ENCODE assay signal across 8 mouse cellular contexts in genomic region chr10:79986232-79986878, GRCm38 (mm10). TPM values are rescaled to one million over a fixed set of nuclear protein-coding genes. Genes with fewer than 3 reads are reported as not detected.
DNase-seq lines count a peak whose midpoint lies in the region; ATAC-seq lines count a peak whose summit lies in the region.

No protein-coding gene starts in this region.

- peak overlapping the region; percentile 75 for H3K4me2 ChIP-seq in heart, embryonic 15.5 days
- peak overlapping the region; percentile 87 for H3K4me2 ChIP-seq in liver, embryonic 12.5 days
- peak overlapping the region; percentile 98 for H3K4me2 ChIP-seq in neural tube, embryonic 14.5 days (ENCODE audit: low read depth, low read length)

- 44% methylated on average over 6 of the region's 6 CpGs for WGBS in embryonic facial prominence, embryonic 10.5 days
- 20% methylated on average over 6 of the region's 6 CpGs for WGBS in heart, embryonic 15.5 days
- 21% methylated on average over 6 of the region's 6 CpGs for WGBS in liver, embryonic 12.5 days (ENCODE audit: insufficient replicate concordance)
- WGBS in neural tube, embryonic 14.5 days: 45% methylated on average over 6 of the region's 6 CpGs

- ATAC-seq in heart, embryonic 15.5 days (replicated peaks; ENCODE audit: insufficient number of reproducible peaks, insufficient read depth, low FRiP score, low read depth): no peak
- ATAC-seq in liver, embryonic 12.5 days: peak; percentile 55
- no peak for ATAC-seq in neural tube, embryonic 14.5 days (ENCODE audit: low read depth)
- ATAC-seq in granulocyte monocyte progenitor cell, adult 5-6 weeks (replicated peaks; ENCODE audit: poor library complexity, severe bottlenecking): no peak

- peaks cover 15% of the 10 kb centered on the region for H3K36me3 ChIP-seq in embryonic facial prominence, embryonic 10.5 days (replicated peaks)
- peaks cover 6% of the 10 kb centered on the region for H3K36me3 ChIP-seq in heart, embryonic 15.5 days
- peaks cover 19% of the 10 kb centered on the region for H3K36me3 ChIP-seq in liver, embryonic 12.5 days
- no peaks in the 10 kb centered on the region for H3K36me3 ChIP-seq in neural tube, embryonic 14.5 days (ENCODE audit: control insufficient read depth, insufficient read depth, low read length)

- peak overlapping the region; percentile 92 for H3K27ac ChIP-seq in embryonic facial prominence, embryonic 10.5 days (replicated peaks)
- H3K27ac ChIP-seq in heart, embryonic 15.5 days: peak overlapping the region; percentile 92
- peak overlapping the region; percentile 99 for H3K27ac ChIP-seq in liver, embryonic 12.5 days
- peak overlapping the region; percentile 94 for H3K27ac ChIP-seq in neural tube, embryonic 14.5 days (ENCODE audit: low read depth, low read length)

- DNase-seq in urinary bladder, postnatal 14 days (ENCODE audit: low spot score): peak; percentile 55
- no peak for DNase-seq in urinary bladder, postnatal 10 days (ENCODE audit: low spot score)
- DNase-seq in embryonic facial prominence, embryonic 10.5 days (ENCODE audit: low spot score): no peak
- no peak for DNase-seq in frontal cortex, adult 2 months (ENCODE audit: extremely low spot score in 1 of 2, low spot score in 1 of 2)

- peaks cover 4% of the 10 kb centered on the region; the same call in 1 of the 2 replicates for H3K9me3 ChIP-seq in embryonic facial prominence, embryonic 10.5 days
- H3K9me3 ChIP-seq in heart, embryonic 15.5 days (replicated peaks): no peaks in the 10 kb centered on the region
- H3K9me3 ChIP-seq in liver, embryonic 12.5 days (replicated peaks): no peaks in the 10 kb centered on the region
- no peaks in the 10 kb centered on the region for H3K9me3 ChIP-seq in neural tube, embryonic 14.5 days (ENCODE audit: control insufficient read depth, low read length)

- H3K27me3 ChIP-seq in embryonic facial prominence, embryonic 10.5 days (replicated peaks; ENCODE audit: low read depth, poor library complexity, severe bottlenecking): peaks cover 36% of the 10 kb centered on the region
- no peaks in the 10 kb centered on the region for H3K27me3 ChIP-seq in heart, embryonic 15.5 days
- H3K27me3 ChIP-seq in liver, embryonic 12.5 days (replicated peaks): peaks cover 35% of the 10 kb centered on the region
- H3K27me3 ChIP-seq in neural tube, embryonic 14.5 days (ENCODE audit: control insufficient read depth, insufficient read depth, low read length): peaks cover 25% of the 10 kb centered on the region

- H3K4me1 ChIP-seq in embryonic facial prominence, embryonic 10.5 days: peaks cover 73% of the 10 kb centered on the region
- H3K4me1 ChIP-seq in heart, embryonic 15.5 days (replicated peaks): peaks cover 68% of the 10 kb centered on the region
- peaks cover 73% of the 10 kb centered on the region for H3K4me1 ChIP-seq in liver, embryonic 12.5 days
- peaks cover 27% of the 10 kb centered on the region for H3K4me1 ChIP-seq in neural tube, embryonic 14.5 days (ENCODE audit: control insufficient read depth, insufficient read depth, low read length)

- H3K9ac ChIP-seq in heart, embryonic 15.5 days: peak overlapping the region; percentile 56
- peak overlapping the region; percentile 76 for H3K9ac ChIP-seq in liver, embryonic 12.5 days
- peak overlapping the region; percentile 74 for H3K9ac ChIP-seq in neural tube, embryonic 14.5 days (replicated peaks; ENCODE audit: low read depth, low read length)

- peak overlapping the region; percentile 69 for H3K4me3 ChIP-seq in embryonic facial prominence, embryonic 10.5 days
- H3K4me3 ChIP-seq in heart, embryonic 15.5 days: peak overlapping the region; percentile 74
- peak overlapping the region; percentile 78 for H3K4me3 ChIP-seq in liver, embryonic 12.5 days
- H3K4me3 ChIP-seq in neural tube, embryonic 14.5 days (ENCODE audit: low read depth, low read length): peak overlapping the region; percentile 75

RNA-seq across cellular contexts. Expression of gene Cnn2, which starts 2.0 kb away (rescaled TPM):
- polyA plus RNA-seq in embryonic facial prominence, embryonic 10.5 days (2016; fragmentation: Nextera tagmentation; extraction: Ambion mirVana): 234 and 253 TPM in 2 replicates
- polyA plus RNA-seq in heart, embryonic 15.5 days (2015; fragmentation: Nextera tagmentation; extraction: Ambion mirVana): 208 and 243 TPM in 2 replicates
- polyA plus RNA-seq in liver, embryonic 12.5 days (2016; fragmentation: Nextera tagmentation; extraction: Ambion mirVana): 68.2 and 75.4 TPM in 2 replicates
- polyA plus RNA-seq in neural tube, embryonic 14.5 days (2014; fragmentation: Nextera tagmentation; extraction: Ambion mirVana): 9.9 and 40.0 TPM in 2 replicates
- polyA plus RNA-seq in frontal cortex, adult 2 months (2012; rRNA removed): 9.8 and 10.4 TPM in 2 replicates
- 50.6 and 57.5 TPM in 2 replicates for total RNA-seq in granulocyte monocyte progenitor cell, adult 5-6 weeks (2014; fragmentation: Nextera tagmentation)
- total RNA-seq in granulocyte monocyte progenitor cell, adult 5-6 weeks (2017): 72.7 and 89.8 TPM in 2 replicates

RNA-seq across cellular contexts. Expression of gene Tmem259, which starts 2.2 kb away (rescaled TPM):
- polyA plus RNA-seq in embryonic facial prominence, embryonic 10.5 days (2016; fragmentation: Nextera tagmentation; extraction: Ambion mirVana): 12.3 and 12.4 TPM in 2 replicates
- polyA plus RNA-seq in heart, embryonic 15.5 days (2015; fragmentation: Nextera tagmentation; extraction: Ambion mirVana): 16.2 and 19.6 TPM in 2 replicates
- polyA plus RNA-seq in liver, embryonic 12.5 days (2016; fragmentation: Nextera tagmentation; extraction: Ambion mirVana): 17.2 and 17.5 TPM in 2 replicates
- 19.2 and 21.1 TPM in 2 replicates for polyA plus RNA-seq in neural tube, embryonic 14.5 days (2014; fragmentation: Nextera tagmentation; extraction: Ambion mirVana)
- polyA plus RNA-seq in frontal cortex, adult 2 months (2012; rRNA removed): 181 and 193 TPM in 2 replicates
- total RNA-seq in granulocyte monocyte progenitor cell, adult 5-6 weeks (2014; fragmentation: Nextera tagmentation): 38.2 and 63.0 TPM in 2 replicates
- total RNA-seq in granulocyte monocyte progenitor cell, adult 5-6 weeks (2017): 43.2 and 54.7 TPM in 2 replicates

RNA-seq across cellular contexts. Expression of gene Abca7, which starts 9.9 kb away (rescaled TPM):
- polyA plus RNA-seq in embryonic facial prominence, embryonic 10.5 days (2016; fragmentation: Nextera tagmentation; extraction: Ambion mirVana): 2.9 and 3.2 TPM in 2 replicates
- polyA plus RNA-seq in heart, embryonic 15.5 days (2015; fragmentation: Nextera tagmentation; extraction: Ambion mirVana): 2.1 and 3.9 TPM in 2 replicates
- 10.5 and 12.1 TPM in 2 replicates for polyA plus RNA-seq in liver, embryonic 12.5 days (2016; fragmentation: Nextera tagmentation; extraction: Ambion mirVana)
- polyA plus RNA-seq in neural tube, embryonic 14.5 days (2014; fragmentation: Nextera tagmentation; extraction: Ambion mirVana): 4.3 and 6.7 TPM in 2 replicates
- 12.4 and 13.0 TPM in 2 replicates for polyA plus RNA-seq in frontal cortex, adult 2 months (2012; rRNA removed)
- 23.0 and 28.8 TPM in 2 replicates for total RNA-seq in granulocyte monocyte progenitor cell, adult 5-6 weeks (2014; fragmentation: Nextera tagmentation)
- 14.7 and 16.0 TPM in 2 replicates for total RNA-seq in granulocyte monocyte progenitor cell, adult 5-6 weeks (2017)

RNA-seq across cellular contexts. Expression of gene Grin3b, which starts 15.8 kb away (rescaled TPM):
- polyA plus RNA-seq in embryonic facial prominence, embryonic 10.5 days (2016; fragmentation: Nextera tagmentation; extraction: Ambion mirVana): 0.13 and 0.44 TPM in 2 replicates
- polyA plus RNA-seq in heart, embryonic 15.5 days (2015; fragmentation: Nextera tagmentation; extraction: Ambion mirVana): 0.24 and 0.28 TPM in 2 replicates
- polyA plus RNA-seq in liver, embryonic 12.5 days (2016; fragmentation: Nextera tagmentation; extraction: Ambion mirVana): 0.14 TPM in 2 replicates
- polyA plus RNA-seq in neural tube, embryonic 14.5 days (2014; fragmentation: Nextera tagmentation; extraction: Ambion mirVana): 0.43 and 0.61 TPM in 2 replicates
- 0.17 and 0.38 TPM in 2 replicates for polyA plus RNA-seq in frontal cortex, adult 2 months (2012; rRNA removed)
- total RNA-seq in granulocyte monocyte progenitor cell, adult 5-6 weeks (2014; fragmentation: Nextera tagmentation): not detected in 2 replicates
- total RNA-seq in granulocyte monocyte progenitor cell, adult 5-6 weeks (2017): not detected in 2 replicates

RNA-seq across cellular contexts. Expression of gene Wdr18, which starts 26.4 kb away (rescaled TPM):
- polyA plus RNA-seq in embryonic facial prominence, embryonic 10.5 days (2016; fragmentation: Nextera tagmentation; extraction: Ambion mirVana): 166 TPM in 2 replicates
- 56.7 and 66.6 TPM in 2 replicates for polyA plus RNA-seq in heart, embryonic 15.5 days (2015; fragmentation: Nextera tagmentation; extraction: Ambion mirVana)
- 99.9 and 114 TPM in 2 replicates for polyA plus RNA-seq in liver, embryonic 12.5 days (2016; fragmentation: Nextera tagmentation; extraction: Ambion mirVana)
- polyA plus RNA-seq in neural tube, embryonic 14.5 days (2014; fragmentation: Nextera tagmentation; extraction: Ambion mirVana): 87.0 and 103 TPM in 2 replicates
- polyA plus RNA-seq in frontal cortex, adult 2 months (2012; rRNA removed): 63.2 and 65.9 TPM in 2 replicates
- total RNA-seq in granulocyte monocyte progenitor cell, adult 5-6 weeks (2014; fragmentation: Nextera tagmentation): 48.4 and 49.8 TPM in 2 replicates
- 24.6 and 28.2 TPM in 2 replicates for total RNA-seq in granulocyte monocyte progenitor cell, adult 5-6 weeks (2017)
